In the genomic region with DNA sequence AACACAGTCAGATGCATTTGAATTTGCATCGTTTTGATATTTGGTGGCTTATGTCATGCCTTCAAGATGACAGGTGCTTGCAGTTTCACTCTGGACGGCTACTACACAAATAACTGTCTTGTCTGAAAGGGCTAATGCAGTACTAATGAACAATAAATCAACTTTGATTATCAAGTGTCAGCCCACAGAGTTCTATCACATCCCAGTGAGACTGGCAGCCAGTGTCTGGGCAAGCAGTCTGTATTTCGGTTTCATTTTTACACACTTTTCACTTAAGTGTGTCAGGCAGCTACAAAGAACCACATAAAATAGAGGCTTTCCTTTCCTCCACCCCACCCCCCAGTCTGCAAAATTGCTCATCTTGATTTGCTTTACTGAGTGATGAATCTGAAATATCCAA, we compare ENCODE assay signal across 9 mouse cellular contexts.
DNase-seq lines count a peak whose midpoint lies in the region; ATAC-seq and TF ChIP-seq lines count a peak whose summit lies in the region.
"Had no signal": no experiment of that assay in that cellular context is flagged by ENCODE, and none has a peak within 500 bp of the region (broad histone marks: within the 10 kb centered on the region; RNA-seq: fewer than 3 reads in every experiment).

No protein-coding gene starts in this region.

- H3K27me3 ChIP-seq in heart, embryonic 10.5 days (ENCODE audit: insufficient read depth, poor library complexity, severe bottlenecking) = no peaks in the 10 kb centered on the region
- no peaks in the 10 kb centered on the region for H3K27me3 ChIP-seq in C2C12 (ENCODE audit: control insufficient read depth, insufficient read depth, insufficient read length)
- H3K27me3 ChIP-seq in hindbrain, embryonic 10.5 days (ENCODE audit: insufficient read depth, poor library complexity, severe bottlenecking) = peaks cover 10% of the 10 kb centered on the region; the same call in 1 of the 2 replicates
- H3K27me3 ChIP-seq in midbrain, embryonic 13.5 days = peaks cover 5% of the 10 kb centered on the region; the same call in 1 of the 2 replicates

- TF ChIP-seq CTCF in C2C12 (IDR thresholded peaks at IDR 0.05; ENCODE audit: control insufficient read depth, insufficient read depth, insufficient read length) = no peak

- peak overlapping the region; percentile 46 for H3K4me2 ChIP-seq in midbrain, embryonic 13.5 days (replicated peaks)

- H3K4me1 ChIP-seq in heart, embryonic 10.5 days = peaks cover 53% of the 10 kb centered on the region
- H3K4me1 ChIP-seq in hindbrain, embryonic 10.5 days (replicated peaks) = peaks cover 68% of the 10 kb centered on the region
- H3K4me1 ChIP-seq in midbrain, embryonic 13.5 days (replicated peaks) = peaks cover 47% of the 10 kb centered on the region

- peak overlapping the region; percentile 49 for H3K4me3 ChIP-seq in heart, embryonic 10.5 days
- peak overlapping the region; percentile 12 for H3K4me3 ChIP-seq in C2C12 (ENCODE audit: insufficient read depth, poor library complexity, severe bottlenecking)
- H3K4me3 ChIP-seq in hindbrain, embryonic 10.5 days = peak overlapping the region; percentile 23; the same call in 1 of the 2 replicates
- H3K4me3 ChIP-seq in midbrain, embryonic 13.5 days (replicated peaks) = peak overlapping the region; percentile 26

- H3K9ac ChIP-seq in midbrain, embryonic 13.5 days (replicated peaks) = peak overlapping the region; percentile 46; the same call in 1 of the 2 replicates

- H3ac ChIP-seq in C2C12 (ENCODE audit: control insufficient read depth, insufficient read length, low read depth) = peak overlapping the region; percentile 33

- H3K79me3 ChIP-seq in C2C12 (ENCODE audit: low read depth) = peaks cover 63% of the 10 kb centered on the region

- DNase-seq in heart, embryonic 10.5 days (ENCODE audit: low spot score) = no peak
- DNase-seq in heart, postnatal 36 days = no peak
- DNase-seq in hindbrain, embryonic 10.5 days (ENCODE audit: low spot score) = no peak
- DNase-seq in ovary, postnatal 36 days (ENCODE audit: low spot score) = no peak
- no peak for DNase-seq in layer of hippocampus, postnatal 25 days (ENCODE audit: extremely low spot score in 1 of 2, low spot score in 1 of 2)
- DNase-seq in kidney, postnatal 14 days = no peak
- DNase-seq: cerebellum, adult 9-11 months had no signal

- intact Hi-C loops in heart, postnatal 36 days (cut with DNase I) = loop anchor here (5.0 kb wide), 1 partner anchor 496 kb away; a partner anchor contains a TSS

- ATAC-seq in midbrain, embryonic 13.5 days = no peak

- 39% methylated on average over 3 of the region's 3 CpGs for WGBS in heart, embryonic 10.5 days
- 62% methylated on average over 3 of the region's 3 CpGs for WGBS in hindbrain, embryonic 10.5 days
- WGBS in midbrain, embryonic 13.5 days = 50% methylated on average over 3 of the region's 3 CpGs

- H3K36me3 ChIP-seq in heart, embryonic 10.5 days = no peaks in the 10 kb centered on the region
- H3K36me3 ChIP-seq in C2C12 (ENCODE audit: control insufficient read depth, insufficient read depth) = no peaks in the 10 kb centered on the region
- no peaks in the 10 kb centered on the region for H3K36me3 ChIP-seq in hindbrain, embryonic 10.5 days
- H3K36me3 ChIP-seq in midbrain, embryonic 13.5 days = no peaks in the 10 kb centered on the region

- H3K79me2 ChIP-seq in C2C12 (ENCODE audit: control insufficient read depth, insufficient read depth) = peaks cover 78% of the 10 kb centered on the region

- H3K27ac ChIP-seq in heart, embryonic 10.5 days = peak overlapping the region; percentile 62; the same call in 1 of the 2 replicates
- H3K27ac ChIP-seq in hindbrain, embryonic 10.5 days = no peak overlapping the region
- no peak overlapping the region for H3K27ac ChIP-seq in midbrain, embryonic 13.5 days

- no peaks in the 10 kb centered on the region for H3K9me3 ChIP-seq in heart, embryonic 10.5 days
- H3K9me3 ChIP-seq in hindbrain, embryonic 10.5 days = no peaks in the 10 kb centered on the region
- no peaks in the 10 kb centered on the region for H3K9me3 ChIP-seq in midbrain, embryonic 13.5 days

TF ChIP-seq in C2C12, 6 proteins besides CTCF, POLR2A, EP300 and RAD21:
- no peak for TF ChIP-seq FOSL1 (IDR thresholded peaks at IDR 0.05; ENCODE audit: insufficient read depth, low read length, poor library complexity, severe bottlenecking)
TF ChIP-seq in C2C12: peak in this region for 0.
